Mouse (Mus musculus): ENCODE results near the gene Ehbp1. TPM values are rescaled to one million over a fixed set of nuclear protein-coding genes. Genes with fewer than 3 reads are reported as not detected.

The Ehbp1 gene
- total RNA-seq, 2 experiments from 2014 or later, result 15.2 to 15.9 TPM

DNA sequence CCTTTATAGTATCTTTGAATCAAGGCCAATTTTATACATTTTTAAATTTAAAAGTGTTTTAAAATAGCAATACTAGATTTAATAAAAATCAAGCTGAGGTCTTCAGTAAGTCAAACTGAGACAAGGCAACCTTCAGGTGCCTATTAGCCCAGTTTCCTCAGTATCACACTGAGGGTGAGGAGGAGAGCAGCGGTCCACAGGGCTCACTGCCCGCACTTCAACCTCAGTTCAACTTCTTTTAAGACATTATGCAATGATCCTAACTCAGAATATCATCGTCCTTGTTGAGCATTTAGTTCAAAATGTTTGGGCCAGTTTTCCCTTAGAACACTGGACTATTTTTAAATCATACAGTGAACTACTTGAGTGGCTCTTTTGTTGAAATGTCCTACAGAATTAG is 70.2 kb downstream of the Ehbp1 start:
- intact Hi-C loops (cut with DNase I), result no loop called here
- TF ChIP-seq CTCF (IDR thresholded peaks at IDR 0.05), result no peak
- H3K4me3 ChIP-seq, result no peak overlapping the region
- peak overlapping the region; percentile 13; the same call in 1 of the 2 replicates for H3K27ac ChIP-seq
- no peak for DNase-seq

DNA sequence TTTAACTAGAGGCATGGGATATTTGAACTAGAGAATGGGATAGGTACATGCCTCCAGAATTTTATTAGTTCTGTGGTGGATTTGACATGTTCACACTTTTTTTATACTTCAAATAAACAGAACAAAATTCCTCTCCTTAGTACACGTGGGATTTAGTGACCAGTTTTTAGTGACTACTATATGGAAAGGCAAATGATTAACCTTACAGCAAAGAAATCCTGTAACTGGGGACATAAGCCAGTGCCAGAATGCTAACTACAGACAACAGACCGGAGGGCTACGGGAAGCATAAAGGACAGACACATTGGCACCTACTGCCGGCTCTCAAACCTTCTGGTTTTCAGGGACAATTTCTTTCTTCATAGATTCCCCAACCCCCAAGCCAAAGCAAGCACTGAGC is 72.4 kb downstream of the Ehbp1 start:
- no peak for DNase-seq
- Histone ChIP-seq H3K27ac (no peak overlapping the region), H3K4me3 (no peak overlapping the region)
- intact Hi-C loops (cut with DNase I), result no loop called here
- no peak for TF ChIP-seq CTCF (IDR thresholded peaks at IDR 0.05)

DNA sequence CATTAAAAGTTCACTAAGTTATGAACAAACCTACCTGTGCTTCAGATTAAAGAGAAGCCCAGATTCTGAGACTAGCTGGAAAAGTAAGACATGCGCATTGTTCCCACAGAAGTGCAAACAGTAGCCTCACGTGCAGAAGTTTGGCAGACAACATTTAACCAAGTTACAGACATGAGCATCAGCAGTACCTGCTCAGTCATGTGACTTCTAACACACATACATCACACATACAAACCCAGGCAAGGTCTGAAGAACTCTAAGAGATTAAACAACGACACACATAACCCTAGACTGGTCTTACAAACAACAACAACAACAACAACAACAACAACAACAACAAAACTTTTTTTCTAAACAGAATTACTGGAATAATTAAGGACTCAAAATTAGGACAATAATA is 72.9 kb downstream of the Ehbp1 start:
- no peak overlapping the region for H3K4me3 ChIP-seq
- intact Hi-C loops (cut with DNase I), result no loop called here
- no peak overlapping the region for H3K27ac ChIP-seq
- TF ChIP-seq CTCF (IDR thresholded peaks at IDR 0.05), result no peak
- no peak for DNase-seq

DNA sequence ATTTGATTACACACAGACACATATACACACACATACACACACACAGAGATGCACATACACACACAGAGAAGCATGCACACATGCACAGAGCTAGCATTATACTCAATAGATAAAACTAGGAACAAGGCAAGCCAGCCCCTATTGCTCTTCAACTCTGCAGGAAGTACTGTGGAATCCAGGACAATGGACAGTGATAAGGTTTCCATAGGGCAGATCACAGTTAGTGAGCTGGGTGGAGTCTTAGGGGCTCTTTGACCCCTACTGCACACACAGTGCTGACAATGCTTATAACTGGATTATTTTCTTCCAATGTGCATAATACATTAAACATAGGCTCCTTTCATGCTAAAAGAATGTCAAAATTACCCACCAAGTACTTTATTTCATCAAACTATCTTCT is 75.1 kb downstream of the Ehbp1 start:
- no peak overlapping the region for H3K27ac ChIP-seq
- DNase-seq, result no peak
- intact Hi-C loops (cut with DNase I), result no loop called here
- TF ChIP-seq CTCF (IDR thresholded peaks at IDR 0.05), result no peak
- H3K4me3 ChIP-seq, result no peak overlapping the region

DNA sequence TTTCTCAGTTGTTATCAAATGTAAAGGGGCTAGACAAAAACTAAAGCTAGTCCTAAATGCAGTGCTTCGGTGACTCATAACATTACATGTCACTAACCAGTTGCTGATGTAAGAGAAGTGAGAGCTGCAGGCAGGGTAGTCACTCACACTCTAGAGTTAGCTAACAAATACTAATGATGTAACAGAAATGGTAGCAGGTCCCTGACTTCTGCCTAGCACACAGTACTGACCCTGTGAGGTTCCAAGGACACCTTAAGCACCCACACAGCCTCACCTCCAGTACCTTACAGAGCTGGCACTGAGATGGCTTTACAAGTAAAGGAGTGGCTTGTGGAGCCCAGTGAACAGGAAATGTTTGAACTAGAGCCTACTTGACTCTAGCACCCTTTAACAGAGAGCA is 86.7 kb downstream of the Ehbp1 start:
- no peak overlapping the region for H3K27ac ChIP-seq
- H3K4me3 ChIP-seq, result no peak overlapping the region
- intact Hi-C loops (cut with DNase I), result no loop called here
- TF ChIP-seq CTCF (IDR thresholded peaks at IDR 0.05), result no peak
- no peak for DNase-seq

DNA sequence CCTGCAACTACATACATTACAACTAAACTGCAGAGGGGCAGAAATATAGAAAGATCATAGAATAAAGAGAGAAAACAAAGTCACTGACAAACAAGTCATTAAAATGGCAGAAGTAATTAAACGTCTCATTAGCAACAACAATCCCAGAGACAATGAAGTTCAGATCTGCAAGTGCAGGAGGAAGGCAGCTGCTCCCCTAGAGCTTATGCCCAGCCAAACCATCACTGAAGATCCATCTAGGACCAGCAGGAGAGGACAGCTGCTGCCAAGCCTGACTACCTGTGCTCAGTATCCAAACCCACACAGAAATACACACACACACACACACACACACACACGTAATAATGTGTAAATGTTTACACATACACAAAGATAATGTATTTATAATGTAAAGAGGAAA is 92.7 kb downstream of the Ehbp1 start:
- intact Hi-C loops (cut with DNase I), result no loop called here
- H3K4me3 ChIP-seq, result no peak overlapping the region
- no peak for TF ChIP-seq CTCF (IDR thresholded peaks at IDR 0.05)
- no peak for DNase-seq
- H3K27ac ChIP-seq, result no peak overlapping the region

DNA sequence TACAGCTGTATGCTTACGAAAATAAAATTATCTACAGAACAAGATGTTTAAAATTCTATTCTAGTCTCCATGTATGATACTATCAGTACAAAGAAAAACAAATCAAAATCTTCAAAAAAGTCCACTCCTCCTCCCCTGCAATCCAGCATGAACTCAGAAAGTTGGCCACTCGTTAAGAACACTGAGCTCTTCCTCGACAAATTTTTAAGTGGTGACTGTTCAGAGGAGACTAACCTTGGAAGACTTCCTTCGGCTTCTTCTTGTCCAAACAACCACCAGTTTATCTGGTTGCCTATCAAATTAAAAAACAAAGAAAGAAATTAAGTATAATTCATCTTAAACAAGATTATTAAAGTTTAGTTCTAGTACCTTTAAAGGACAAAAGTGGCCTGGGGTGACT is 94.4 kb downstream of the Ehbp1 start:
- Histone ChIP-seq H3K27ac (peak overlapping the region; percentile 69), H3K4me3 (no peak overlapping the region)
- no peak for DNase-seq
- TF ChIP-seq CTCF (IDR thresholded peaks at IDR 0.05), result no peak
- intact Hi-C loops (cut with DNase I), result no loop called here

DNA sequence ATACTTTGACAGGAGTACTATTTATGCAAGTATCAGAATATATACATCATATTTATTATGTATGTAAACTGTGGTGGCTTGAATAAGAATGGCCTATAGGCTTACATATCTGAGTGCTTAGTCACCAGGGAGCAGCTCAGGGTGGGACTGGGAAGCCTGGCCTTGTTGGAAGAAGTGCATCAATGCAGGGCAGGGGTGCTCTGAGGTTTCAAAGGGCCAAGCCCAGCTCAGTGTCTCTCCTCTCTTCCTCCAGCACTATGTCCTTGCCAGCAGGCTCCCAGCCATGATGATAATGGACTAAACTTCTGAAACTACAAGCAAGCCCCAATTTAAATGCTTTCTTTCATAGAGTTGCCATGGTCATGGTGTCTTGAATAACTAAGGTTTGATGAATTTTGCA is 95.0 kb downstream of the Ehbp1 start:
- TF ChIP-seq CTCF (IDR thresholded peaks at IDR 0.05), result no peak
- intact Hi-C loops (cut with DNase I), result no loop called here
- H3K4me3 ChIP-seq, result no peak overlapping the region
- peak overlapping the region; percentile 69 for H3K27ac ChIP-seq
- DNase-seq, result peak; percentile 67

DNA sequence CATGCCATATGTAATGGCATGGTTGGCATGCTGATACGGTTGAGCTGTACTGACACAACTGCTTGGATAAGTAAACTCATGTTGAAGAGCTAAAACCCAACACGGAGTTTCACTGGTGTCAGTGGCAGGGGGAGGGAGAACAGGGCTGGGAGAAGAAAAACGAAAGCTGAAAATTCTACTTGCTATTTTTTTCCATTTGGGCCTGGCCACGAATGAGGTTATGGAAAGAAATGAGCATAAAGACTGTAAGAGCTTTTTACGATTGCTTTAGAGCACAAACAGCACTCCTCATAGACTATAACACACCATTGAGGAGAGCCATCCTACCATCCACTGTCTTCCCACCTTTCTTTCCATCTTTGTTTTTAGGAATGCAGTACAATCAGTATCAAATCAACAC is 106.5 kb downstream of the Ehbp1 start:
- Histone ChIP-seq H3K27ac (no peak overlapping the region), H3K4me3 (no peak overlapping the region)
- no peak for TF ChIP-seq CTCF (IDR thresholded peaks at IDR 0.05)
- DNase-seq, result no peak
- intact Hi-C loops (cut with DNase I), result no loop called here

DNA sequence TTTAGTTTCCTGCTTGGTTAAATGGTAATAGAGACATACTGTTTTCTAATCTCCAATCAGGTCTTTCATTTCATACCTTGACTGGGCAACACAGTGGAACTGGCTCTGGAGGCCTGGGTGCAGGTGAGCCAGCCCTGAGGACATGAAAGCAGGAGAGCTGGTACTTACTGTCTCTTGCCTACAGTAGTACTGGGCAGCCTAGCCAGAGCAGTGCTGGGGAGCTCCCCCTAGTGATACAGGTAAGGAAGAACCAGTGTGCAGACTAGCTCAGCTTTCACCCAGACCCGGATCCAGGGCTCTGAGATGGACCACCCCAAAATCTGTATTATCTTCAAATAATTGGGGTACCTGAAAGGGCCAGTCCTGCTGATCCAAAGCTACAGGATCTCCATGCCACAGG is 107.4 kb downstream of the Ehbp1 start:
- DNase-seq, result no peak
- H3K4me3 ChIP-seq, result no peak overlapping the region
- TF ChIP-seq CTCF (IDR thresholded peaks at IDR 0.05), result peak; percentile 35
- H3K27ac ChIP-seq, result no peak overlapping the region
- intact Hi-C loops (cut with DNase I), result no loop called here

DNA sequence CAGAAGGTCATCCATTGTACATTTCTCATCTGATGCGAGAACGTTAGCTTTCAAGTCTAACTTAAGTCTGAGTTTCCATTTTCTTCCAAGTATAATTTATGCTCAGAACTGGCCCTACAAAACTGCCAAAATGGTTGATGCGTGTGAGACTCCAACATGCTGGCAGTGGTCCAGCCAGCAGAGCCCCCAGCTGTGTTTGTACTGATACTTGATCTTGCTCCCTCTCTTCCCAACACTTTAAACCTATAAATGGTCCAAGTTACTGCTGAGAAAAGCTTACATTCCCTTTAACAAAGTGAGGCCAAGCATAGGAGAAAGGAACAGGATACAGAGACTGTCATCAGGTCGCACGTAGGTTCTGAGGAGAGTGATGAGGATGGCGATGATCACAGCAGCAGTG is 111.2 kb downstream of the Ehbp1 start:
- Histone ChIP-seq H3K4me3 (no peak overlapping the region), H3K27ac (no peak overlapping the region)
- DNase-seq, result no peak
- no peak for TF ChIP-seq CTCF (IDR thresholded peaks at IDR 0.05)
- intact Hi-C loops (cut with DNase I), result no loop called here

DNA sequence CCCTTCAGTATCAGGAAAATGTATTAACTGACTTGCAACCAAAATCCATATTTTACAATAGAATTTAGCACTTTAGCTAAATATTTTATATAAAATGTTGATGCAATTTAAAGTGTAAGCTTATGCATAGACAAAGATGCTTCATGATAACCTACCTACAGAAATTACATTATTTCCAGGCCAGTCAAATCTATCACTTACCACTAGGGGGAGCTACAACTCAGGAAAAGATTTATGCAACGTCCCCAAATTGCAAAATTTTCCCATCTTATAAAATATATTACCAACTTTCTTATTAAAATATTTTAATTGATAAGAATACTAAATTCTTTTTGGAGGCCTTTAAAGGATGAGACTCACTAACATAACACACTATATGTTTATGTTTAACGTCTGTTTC is 116.5 kb downstream of the Ehbp1 start:
- no peak for DNase-seq
- peak; percentile 93 for TF ChIP-seq CTCF (IDR thresholded peaks at IDR 0.05)
- Histone ChIP-seq H3K27ac (no peak overlapping the region; the same call in 1 of the 2 replicates), H3K4me3 (no peak overlapping the region)
- intact Hi-C loops (cut with DNase I), result loop anchor here (1.0 to 5.0 kb wide), 4 partner anchors 62 to 392 kb away; partner anchors contain the start of gene Tmem17

DNA sequence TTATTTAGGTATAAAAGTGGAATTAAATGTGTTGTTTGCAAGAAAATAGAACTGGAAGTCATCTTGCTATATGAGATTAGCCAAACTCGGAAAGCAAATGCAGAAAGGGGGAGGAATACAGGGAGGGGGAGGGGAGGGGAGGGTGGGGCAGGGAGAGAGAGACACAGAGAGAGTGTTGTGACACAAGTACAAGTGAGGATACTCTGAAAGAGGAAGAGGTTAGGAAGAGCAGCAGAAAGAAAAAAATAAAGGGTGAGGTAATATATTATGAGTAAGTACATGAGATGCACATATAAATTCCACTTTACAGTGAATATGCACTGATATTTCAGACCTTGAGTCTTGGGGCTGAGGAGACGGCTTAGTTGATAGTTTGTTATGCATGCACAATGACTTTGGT is 123.9 kb downstream of the Ehbp1 start:
- no peak for TF ChIP-seq CTCF (IDR thresholded peaks at IDR 0.05)
- Histone ChIP-seq H3K27ac (no peak overlapping the region), H3K4me3 (no peak overlapping the region)
- intact Hi-C loops (cut with DNase I), result no loop called here
- DNase-seq, result no peak

DNA sequence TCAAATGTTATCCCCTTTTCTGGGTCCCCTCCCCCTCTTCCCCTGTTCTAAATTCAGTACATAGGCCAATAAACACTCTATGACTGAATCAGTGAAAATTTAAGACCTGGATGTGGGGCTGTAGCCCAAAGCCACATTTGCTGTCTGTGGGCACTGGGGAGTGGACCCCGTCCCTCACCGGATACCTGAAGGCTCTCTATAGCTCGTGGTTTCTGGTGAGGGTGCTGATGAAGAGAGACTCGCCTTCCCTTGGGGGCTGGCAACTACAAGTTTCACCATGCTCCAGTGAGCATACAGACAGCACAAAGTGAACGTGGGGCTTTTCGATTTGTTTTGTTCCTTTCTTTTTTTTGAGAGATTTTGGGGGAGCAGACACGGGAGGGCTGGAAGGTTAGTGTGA is 125.2 kb downstream of the Ehbp1 start:
- no peak overlapping the region for H3K27ac ChIP-seq
- TF ChIP-seq CTCF (IDR thresholded peaks at IDR 0.05), result no peak
- no peak for DNase-seq
- intact Hi-C loops (cut with DNase I), result no loop called here
- no peak overlapping the region for H3K4me3 ChIP-seq

DNA sequence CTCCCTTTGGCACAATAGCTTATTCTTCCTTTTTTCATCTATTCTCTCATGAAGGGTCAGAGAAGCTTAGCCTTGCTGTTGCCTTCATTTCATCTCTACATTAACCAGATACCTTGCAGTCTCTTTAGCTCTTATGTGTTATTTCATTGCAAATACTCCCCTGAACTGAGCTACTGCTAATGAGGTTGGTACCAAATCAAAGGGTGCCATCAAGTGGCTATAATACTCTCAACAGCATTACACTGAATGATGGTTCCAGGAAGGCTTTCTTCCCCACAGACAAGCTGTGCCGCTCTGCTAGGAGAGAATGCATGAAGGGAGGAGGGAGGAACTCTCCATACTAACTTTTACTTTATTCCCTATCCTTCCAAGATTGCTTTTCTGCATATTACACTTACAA is 135.5 kb downstream of the Ehbp1 start:
- peak; percentile 67 for TF ChIP-seq CTCF (IDR thresholded peaks at IDR 0.05)
- intact Hi-C loops (cut with DNase I), result loop anchor here (5.0 kb wide), 1 partner anchor 204 kb away; the partner anchor contains the start of gene Otx1
- no peak overlapping the region for H3K4me3 ChIP-seq
- H3K27ac ChIP-seq, result no peak overlapping the region
- DNase-seq, result no peak
